Mouse (Mus musculus): ENCODE results near the gene Trpm5. TPM values are rescaled to one million over a fixed set of nuclear protein-coding genes. Genes with fewer than 3 reads are reported as not detected.

Trpm5 gene
- total and polyA plus RNA-seq, 3 experiments: 1.7 to 1.9 TPM; not detected in 1

- Histone ChIP-seq H3K9me3 (replicated peaks; ENCODE audit: insufficient read depth, low read length) (no peaks in the 10 kb centered on the region), H3K27ac (ENCODE audit: control insufficient read depth, low read depth, low read length) (peak overlapping the region; percentile 28), H3K36me3 (ENCODE audit: control insufficient read depth in 1 of 2, insufficient read depth in 2 of 2, low read length in 2 of 2) (peaks cover 0 to 17% of the 10 kb centered on the region in 2 experiments; a peak in 2 of 4 replicates), H3K4me3 (ENCODE audit: control insufficient read depth in 1 of 2, insufficient read depth in 1 of 2, low read depth in 2 of 2, low read length in 2 of 2) (no peak overlapping the region), H3K79me2 (ENCODE audit: control insufficient read depth, insufficient read depth, low read length, poor library complexity) (no peaks in the 10 kb centered on the region), H3K9ac (ENCODE audit: control insufficient read depth, low read depth, low read length, poor library complexity, severe bottlenecking) (peak overlapping the region; percentile 7; the same call in 1 of the 2 replicates), H3K4me1 (ENCODE audit: control insufficient read depth in 1 of 2, insufficient read depth in 2 of 2, low read length in 2 of 2) (peaks cover 12 to 34% of the 10 kb centered on the region in 2 experiments), H3K27me3 (ENCODE audit: control insufficient read depth in 1 of 2, insufficient read depth in 2 of 2, low read length in 2 of 2) (no peaks in the 10 kb centered on the region)
- TF ChIP-seq EP300 (IDR thresholded peaks at IDR 0.05; ENCODE audit: low read depth in 1 of 2, low read length in 2 of 2): peak in 1 of 2 experiments; percentile 13; a peak in 1 of 4 replicates
- TF ChIP-seq SIN3A (IDR thresholded peaks at IDR 0.05; ENCODE audit: low read length): no peak; the same call in 1 of the 2 replicates
- DNase-seq (ENCODE audit: low read depth, low spot score): no peak
These were observed 25.4 kb upstream of the Trpm5 start for GRCm38 (mm10) chr7:143119826-143120225.

GRCm38 (mm10) chr7:143119407-143119806 is 25.0 kb upstream of the Trpm5 start:
- TF ChIP-seq MXI1 (IDR thresholded peaks at IDR 0.05; ENCODE audit: low read depth, low read length): peak; percentile 20; the same call in 1 of the 2 replicates
- TF ChIP-seq E2F4 (IDR thresholded peaks at IDR 0.05; ENCODE audit: borderline replicate concordance, low read depth, low read length): no peak
- TF ChIP-seq EP300 (IDR thresholded peaks at IDR 0.05; ENCODE audit: low read depth in 1 of 2, low read length in 2 of 2): peak in 1 of 2 experiments; percentile 45; a peak in 1 of 4 replicates
- Histone ChIP-seq H3K79me2 (ENCODE audit: control insufficient read depth, insufficient read depth, low read length, poor library complexity) (no peaks in the 10 kb centered on the region), H3K9me3 (replicated peaks; ENCODE audit: insufficient read depth, low read length) (no peaks in the 10 kb centered on the region), H3K9ac (ENCODE audit: control insufficient read depth, low read depth, low read length, poor library complexity, severe bottlenecking) (peak overlapping the region; percentile 7; the same call in 1 of the 2 replicates), H3K27me3 (ENCODE audit: control insufficient read depth in 1 of 2, insufficient read depth in 2 of 2, low read length in 2 of 2) (no peaks in the 10 kb centered on the region), H3K27ac (ENCODE audit: control insufficient read depth, low read depth, low read length) (peak overlapping the region; percentile 28), H3K4me1 (ENCODE audit: control insufficient read depth in 1 of 2, insufficient read depth in 2 of 2, low read length in 2 of 2) (peaks cover 12 to 34% of the 10 kb centered on the region in 2 experiments), H3K36me3 (ENCODE audit: control insufficient read depth in 1 of 2, insufficient read depth in 2 of 2, low read length in 2 of 2) (peaks cover 0 to 17% of the 10 kb centered on the region in 2 experiments; a peak in 2 of 4 replicates), H3K4me3 (ENCODE audit: control insufficient read depth in 1 of 2, insufficient read depth in 1 of 2, low read depth in 2 of 2, low read length in 2 of 2) (no peak overlapping the region)
- DNase-seq (ENCODE audit: low read depth, low spot score): peak; percentile 56

GRCm38 (mm10) chr7:143116521-143116920 is 22.1 kb upstream of the Trpm5 start:
- H3K79me2 ChIP-seq (ENCODE audit: control insufficient read depth, insufficient read depth, low read length, poor library complexity): no peaks in the 10 kb centered on the region
- H3K27me3 ChIP-seq (ENCODE audit: control insufficient read depth in 1 of 2, insufficient read depth in 2 of 2, low read length in 2 of 2): no peaks in the 10 kb centered on the region
- DNase-seq (ENCODE audit: low read depth, low spot score): no peak
- TF ChIP-seq HCFC1 (IDR thresholded peaks at IDR 0.05; ENCODE audit: low read depth, low read length): no peak
- TF ChIP-seq RCOR1 (IDR thresholded peaks at IDR 0.05; ENCODE audit: low read depth, low read length): no peak
- TF ChIP-seq ZKSCAN1 (IDR thresholded peaks at IDR 0.05; ENCODE audit: low read depth, low read length): no peak
- TF ChIP-seq MYB (IDR thresholded peaks at IDR 0.05; ENCODE audit: low read depth, low read length): no peak
- no peak for TF ChIP-seq ZMIZ1 (IDR thresholded peaks at IDR 0.05; ENCODE audit: low read depth, low read length)
- no peak for TF ChIP-seq E2F4 (IDR thresholded peaks at IDR 0.05; ENCODE audit: borderline replicate concordance, low read depth, low read length)
- no peak for TF ChIP-seq ZC3H11A (IDR thresholded peaks at IDR 0.05; ENCODE audit: low read depth, low read length)
- no peak for TF ChIP-seq MAZ (IDR thresholded peaks at IDR 0.05; ENCODE audit: low read depth, low read length)
- TF ChIP-seq BHLHE40 (IDR thresholded peaks at IDR 0.05; ENCODE audit: borderline replicate concordance, low read depth, low read length): no peak
- no peak for TF ChIP-seq JUND (IDR thresholded peaks at IDR 0.05; ENCODE audit: low read depth, low read length)
- TF ChIP-seq USF1 (IDR thresholded peaks at IDR 0.05; ENCODE audit: low read depth, low read length): no peak
- no peak for TF ChIP-seq GABPA (IDR thresholded peaks at IDR 0.05; ENCODE audit: low read depth, low read length)
- TF ChIP-seq POLR2AphosphoS2 (IDR thresholded peaks at IDR 0.05; ENCODE audit: low read length): no peak
- no peak for TF ChIP-seq TCF12 (IDR thresholded peaks at IDR 0.05; ENCODE audit: low read depth, low read length)
- TF ChIP-seq SMC3 (IDR thresholded peaks at IDR 0.05; ENCODE audit: low read depth, low read length): no peak
- no peak for TF ChIP-seq ETS1 (IDR thresholded peaks at IDR 0.05; ENCODE audit: low read depth, low read length)
- TF ChIP-seq SIN3A (IDR thresholded peaks at IDR 0.05; ENCODE audit: low read length): no peak
- TF ChIP-seq POLR2A (IDR thresholded peaks at IDR 0.05; ENCODE audit: control insufficient read depth in 1 of 2, insufficient read depth in 1 of 2, low read depth in 1 of 2, low read length in 2 of 2, poor library complexity in 1 of 2): no peak
- TF ChIP-seq CHD1 (IDR thresholded peaks at IDR 0.05; ENCODE audit: low read depth, low read length): no peak
- peaks cover 5 to 29% of the 10 kb centered on the region in 2 experiments for H3K4me1 ChIP-seq (ENCODE audit: control insufficient read depth in 1 of 2, insufficient read depth in 2 of 2, low read length in 2 of 2)
- H3K9me3 ChIP-seq (replicated peaks; ENCODE audit: insufficient read depth, low read length): no peaks in the 10 kb centered on the region
- H3K9ac ChIP-seq (ENCODE audit: control insufficient read depth, low read depth, low read length, poor library complexity, severe bottlenecking): no peak overlapping the region
- no peak overlapping the region for H3K4me3 ChIP-seq (ENCODE audit: control insufficient read depth in 1 of 2, insufficient read depth in 1 of 2, low read depth in 2 of 2, low read length in 2 of 2)
- peaks cover 0 to 12% of the 10 kb centered on the region in 2 experiments; a peak in 2 of 4 replicates for H3K36me3 ChIP-seq (ENCODE audit: control insufficient read depth in 1 of 2, insufficient read depth in 2 of 2, low read length in 2 of 2)
- no peak overlapping the region for H3K27ac ChIP-seq (ENCODE audit: control insufficient read depth, low read depth, low read length)

All from MEL (cell line).